Mouse (Mus musculus): ENCODE results near the gene Luc7l.

- no peak for TF ChIP-seq POLR2A (IDR thresholded peaks at IDR 0.05; ENCODE audit: borderline replicate concordance, control insufficient read depth, low read depth, low read length)
- TF ChIP-seq CTCF (IDR thresholded peaks at IDR 0.05; ENCODE audit: control insufficient read depth, insufficient read depth, low read length): no peak
Measured at GRCm38 (mm10) chr17:26289475-26289874, 36.8 kb downstream of the Luc7l start.

Data from bone marrow, adult 2 months (tissue).